Mouse (Mus musculus) liver (tissue): Measurements from ENCODE around the gene Setd6.

ENCODE experiments used
- DNase-seq: peaks from one replicate; pipeline ENCODE4 v3.0.0-alpha.2; 2020; ENCODE audit warnings: mixed read lengths

The Setd6 gene

GRCm38 (mm10) chr8:95715676-95716531, at the start of gene Setd6:
Setd6 (plus strand) TSS chr8:95715881.
- DNase-seq: peak; percentile 95

- DNase-seq: no peak
Measured at GRCm38 (mm10) chr8:95668163-95668958, 47.3 kb upstream of the Setd6 start.

- no peak for DNase-seq
Measured at GRCm38 (mm10) chr8:95669967-95670366, 45.7 kb upstream of the Setd6 start.

- no peak for DNase-seq
Measured at GRCm38 (mm10) chr8:95671861-95672260, 43.8 kb upstream of the Setd6 start.

- no peak for DNase-seq
Measured at GRCm38 (mm10) chr8:95672811-95673210, 42.9 kb upstream of the Setd6 start.

GRCm38 (mm10) chr8:95676631-95677030, 39.0 kb upstream of the Setd6 start, which contains the start of gene Ndrg4:
Ndrg4 (plus strand) TSS chr8:95676980.
- DNase-seq: no peak

GRCm38 (mm10) chr8:95677591-95678023, 38.1 kb upstream of the Setd6 start:
- no peak for DNase-seq

- no peak for DNase-seq
Measured at GRCm38 (mm10) chr8:95678024-95678611, 37.6 kb upstream of the Setd6 start.

GRCm38 (mm10) chr8:95688073-95688672, 27.5 kb upstream of the Setd6 start:
- no peak for DNase-seq

- no peak for DNase-seq
Measured at GRCm38 (mm10) chr8:95690929-95691541, 24.6 kb upstream of the Setd6 start.

- DNase-seq: no peak
Measured at GRCm38 (mm10) chr8:95694631-95695030, 21.1 kb upstream of the Setd6 start.

- DNase-seq: no peak
Measured at GRCm38 (mm10) chr8:95696661-95697060, 19.0 kb upstream of the Setd6 start.

GRCm38 (mm10) chr8:95697128-95697527, 18.6 kb upstream of the Setd6 start:
- peak; percentile 79 for DNase-seq

GRCm38 (mm10) chr8:95698179-95698578, 17.5 kb upstream of the Setd6 start:
- DNase-seq: no peak

- DNase-seq: no peak
Measured at GRCm38 (mm10) chr8:95700282-95700681, 15.4 kb upstream of the Setd6 start.

- DNase-seq: no peak
Measured at GRCm38 (mm10) chr8:95701809-95702208, 13.9 kb upstream of the Setd6 start.

- DNase-seq: peak; percentile 83
Measured at GRCm38 (mm10) chr8:95702480-95703446, 12.9 kb upstream of the Setd6 start.

- DNase-seq: peak; percentile 58
Measured at GRCm38 (mm10) chr8:95703461-95704260, 12.0 kb upstream of the Setd6 start.

- DNase-seq: no peak
Measured at GRCm38 (mm10) chr8:95704538-95704937, 11.1 kb upstream of the Setd6 start.

GRCm38 (mm10) chr8:95709579-95709978, 6.1 kb upstream of the Setd6 start:
- no peak for DNase-seq
